Mouse (Mus musculus): ENCODE data around the gene Sh2d2a.
"Not testable (repeated sequence)": the region's sequence is repeated elsewhere in the genome, so short reads cannot be mapped to it uniquely, and the experiment has no call there.

The Sh2d2a gene

DNA sequence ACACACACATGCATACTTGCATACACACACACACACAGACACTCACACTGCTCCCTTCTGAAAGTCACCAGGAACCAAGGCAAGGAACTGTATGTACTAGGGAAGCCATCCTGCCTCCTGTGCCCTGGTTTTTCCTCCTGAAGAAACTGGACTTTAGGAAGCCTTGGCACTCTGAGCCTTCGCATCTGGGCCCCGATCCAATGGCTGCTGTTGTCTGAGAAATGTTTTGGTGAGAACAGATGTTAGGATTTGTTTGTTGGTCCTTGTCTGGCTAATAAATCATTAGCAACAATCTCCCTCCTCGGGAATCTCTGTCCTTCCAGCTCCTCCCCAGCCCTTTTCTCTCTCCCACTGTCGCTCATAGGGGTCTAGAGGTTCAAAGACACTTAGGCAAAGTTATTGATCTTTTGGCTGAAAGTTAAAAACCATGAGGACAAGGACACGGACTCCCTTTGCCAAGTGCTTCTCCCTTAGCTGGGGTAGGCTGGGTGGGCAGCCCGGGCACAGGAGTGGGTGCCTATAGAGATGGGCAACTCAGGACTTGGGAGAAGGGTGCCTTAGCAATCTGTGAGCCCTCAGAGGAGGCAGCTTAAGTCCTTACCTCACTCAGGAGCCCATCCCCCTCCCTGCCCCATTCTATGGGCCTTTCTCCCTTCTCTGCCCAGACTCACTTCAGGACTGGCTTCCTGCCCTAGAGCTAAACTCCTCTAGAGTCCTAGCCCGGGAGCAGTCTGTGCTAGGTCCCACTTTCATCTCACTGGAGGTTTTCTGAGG, 8.4 kb downstream of the Sh2d2a start:
- DNase-seq (ENCODE audit: low read depth, low spot score): no peak

DNA sequence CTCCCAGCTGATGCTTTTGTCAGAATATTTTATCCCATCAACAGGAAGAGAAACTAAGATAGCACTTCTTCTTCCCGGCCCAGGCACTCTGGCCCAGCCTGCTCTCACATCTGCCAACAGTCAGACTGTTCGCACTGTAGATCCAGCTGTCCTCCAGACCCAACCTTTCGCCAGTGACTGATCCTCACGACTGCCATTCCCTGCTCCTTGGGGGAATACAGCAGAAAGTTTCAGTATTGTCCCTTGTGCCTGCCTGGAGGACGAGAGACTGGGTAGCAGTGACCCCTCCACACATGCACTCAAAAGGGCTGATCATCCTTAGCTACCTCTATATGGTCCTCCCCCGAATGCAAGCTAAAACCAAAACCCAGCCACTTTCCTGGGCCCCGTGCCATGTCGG, 9.4 kb downstream of the Sh2d2a start:
- no peak for DNase-seq (ENCODE audit: low read depth, low spot score)

DNA sequence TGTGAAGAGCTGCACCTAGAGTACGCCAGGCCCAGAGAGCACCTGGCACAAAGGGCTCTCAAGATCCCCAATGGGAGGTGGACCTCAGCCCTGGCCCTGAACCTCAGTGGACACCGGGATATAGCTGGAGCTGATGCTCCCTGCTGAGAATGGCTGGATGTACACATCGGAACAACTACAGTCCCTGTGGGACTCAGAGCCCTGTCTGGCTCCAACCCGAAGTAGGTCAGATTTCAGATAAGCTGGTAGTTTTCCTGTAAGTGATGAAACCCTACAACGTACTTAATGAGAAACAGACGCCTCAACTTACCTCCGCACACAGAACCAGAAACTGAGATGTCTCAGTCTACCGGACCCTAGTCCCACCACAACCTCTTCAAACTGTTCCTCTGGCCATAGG, 11.1 kb downstream of the Sh2d2a start:
- DNase-seq (ENCODE audit: low read depth, low spot score): no peak

DNA sequence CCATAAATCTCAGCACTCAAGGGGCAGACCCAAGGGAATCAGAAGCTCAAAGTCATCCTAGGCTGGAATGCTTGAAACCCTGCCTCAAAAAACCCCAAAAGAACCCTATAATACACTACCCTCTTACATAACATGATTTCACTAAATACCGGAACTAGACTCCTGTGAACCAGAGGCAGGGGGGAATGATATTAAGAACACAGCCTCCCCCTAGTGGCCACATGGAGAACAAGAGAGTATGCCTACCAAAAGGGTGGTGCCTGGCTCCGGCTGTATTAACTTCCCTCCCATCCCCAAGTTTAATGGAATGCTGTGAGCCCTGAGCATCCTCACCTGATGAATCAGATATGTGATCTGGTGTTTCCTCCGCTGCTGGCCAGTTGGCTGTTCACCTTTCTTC, 13.3 kb downstream of the Sh2d2a start:
- peak; percentile 85 for DNase-seq (ENCODE audit: low read depth, low spot score)

DNA sequence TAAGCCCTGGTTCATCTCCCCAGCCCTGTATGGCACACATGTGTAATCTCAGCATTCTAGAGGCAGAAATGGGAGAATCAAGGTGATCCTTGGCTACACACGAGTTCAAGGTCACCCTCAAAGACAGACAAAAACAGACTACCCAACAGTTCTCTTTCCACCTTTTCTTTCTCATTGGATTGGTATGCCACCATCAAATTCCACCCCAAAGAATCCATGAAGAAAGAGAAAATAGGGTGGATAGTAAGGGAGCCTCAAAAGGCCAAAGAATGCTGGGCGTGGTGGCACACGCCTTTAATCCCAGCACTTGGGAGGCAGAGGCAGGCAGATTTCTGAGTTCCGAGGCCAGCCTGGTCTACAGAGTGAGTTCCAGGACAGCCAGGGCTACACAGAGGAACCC, 17.6 kb downstream of the Sh2d2a start:
- DNase-seq (ENCODE audit: low read depth, low spot score): peak; percentile 92

DNA sequence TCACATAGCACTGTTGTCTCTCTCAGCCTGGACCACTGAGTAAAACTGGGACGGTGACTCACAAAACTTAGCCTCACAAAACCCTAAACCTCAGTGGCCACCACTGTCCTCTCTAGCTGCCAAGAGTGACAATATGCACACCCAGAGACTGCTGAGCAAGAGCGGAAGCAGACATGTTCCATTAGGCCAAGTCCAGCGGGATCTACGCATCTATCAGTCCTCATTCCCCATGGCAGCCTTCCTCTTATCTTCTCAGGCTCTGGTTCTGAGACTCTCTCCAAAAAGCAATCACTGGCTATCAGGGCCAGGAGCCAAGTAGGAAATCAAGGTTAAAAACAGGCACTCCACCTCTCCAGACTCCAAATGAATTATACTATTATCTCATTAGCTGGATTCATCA, 31.2 kb downstream of the Sh2d2a start:
- DNase-seq (ENCODE audit: low read depth, low spot score): no peak

DNA sequence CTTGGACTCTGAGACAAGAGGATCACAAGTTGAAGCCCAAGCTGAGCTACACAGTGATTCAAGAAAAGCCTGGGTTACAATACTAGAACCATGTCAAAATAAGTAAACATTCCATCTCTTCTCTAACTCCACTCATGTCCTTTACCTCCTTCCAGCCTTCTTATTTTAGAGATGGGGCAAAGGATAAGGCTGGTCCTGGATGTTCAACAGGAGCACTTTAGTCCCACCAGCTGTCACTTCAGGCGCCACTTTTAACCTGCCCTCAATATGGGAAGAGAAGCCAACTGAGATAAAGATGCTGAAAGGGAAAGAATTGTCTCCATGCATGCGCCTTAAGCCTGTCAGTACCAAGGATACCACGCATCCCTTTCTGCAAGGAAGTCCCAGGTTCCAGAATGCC, 37.7 kb downstream of the Sh2d2a start:
- DNase-seq (ENCODE audit: low read depth, low spot score): no peak

DNA sequence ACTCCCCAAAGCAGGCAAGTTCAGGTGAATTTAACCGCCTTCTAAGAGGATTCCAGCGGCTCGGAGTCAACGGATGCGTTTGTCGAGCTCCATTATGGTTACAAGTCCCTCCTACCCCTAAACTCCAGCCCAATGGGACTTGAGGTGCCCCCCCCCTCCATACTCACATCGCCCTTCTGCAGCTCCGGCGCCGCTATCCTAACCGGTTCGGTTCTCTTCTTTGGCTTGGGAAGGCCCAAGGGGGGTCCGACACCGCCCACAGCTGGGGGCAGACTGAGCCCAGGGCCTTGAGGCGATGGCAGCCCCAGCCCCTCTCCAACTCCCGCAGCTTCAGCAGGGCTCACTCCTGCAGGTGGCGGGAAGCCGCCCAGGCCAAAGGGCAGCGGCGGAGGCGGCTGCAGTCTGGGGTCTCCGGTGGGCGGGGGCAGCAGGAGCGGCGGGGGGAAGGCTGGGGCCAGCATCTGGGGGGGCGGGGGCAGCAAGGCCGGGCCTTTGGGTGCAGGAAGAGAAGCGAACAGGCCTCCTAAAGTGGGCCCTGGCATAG, 38.2 kb downstream of the Sh2d2a start:
- peak; percentile 61 for DNase-seq (ENCODE audit: low read depth, low spot score)

DNA sequence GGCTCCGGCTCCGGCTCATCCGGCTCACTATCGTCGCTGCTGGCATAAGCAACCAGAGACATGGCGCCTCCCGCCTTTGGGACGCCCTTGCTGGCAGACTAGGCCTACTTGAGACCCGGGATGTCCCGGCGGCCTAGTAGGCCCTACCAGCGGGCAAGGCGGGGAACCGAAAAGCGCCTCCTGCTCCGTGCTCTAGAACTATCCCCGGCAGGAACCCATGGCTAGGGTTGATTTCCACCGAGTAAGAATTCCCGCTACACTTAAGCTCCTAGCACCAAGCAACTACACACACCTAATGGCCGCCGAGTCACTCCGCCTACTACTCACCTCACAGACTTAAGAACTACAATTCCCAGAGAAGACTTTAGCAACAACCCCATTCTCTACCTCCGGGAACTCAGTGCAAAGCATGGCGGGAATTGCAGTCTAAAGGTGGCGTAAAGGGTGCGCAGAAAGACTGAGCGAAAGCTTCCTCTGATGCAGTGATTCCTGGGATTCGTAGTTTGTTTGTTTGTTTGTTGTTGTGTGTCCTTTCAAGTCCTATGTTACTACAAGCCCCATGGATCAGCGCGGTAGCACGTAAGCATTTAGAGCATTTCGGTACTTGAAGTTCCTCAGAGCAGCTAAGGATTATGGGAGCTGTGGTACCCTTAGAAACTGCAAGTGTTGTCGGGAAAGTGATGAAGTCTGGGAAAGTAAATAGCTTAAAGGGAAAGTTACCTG, 38.9 kb downstream of the Sh2d2a start, which contains the start of gene Prcc:
Gene Prcc, minus strand, starts transcription at position 328 of the 723 bp plus-strand sequence.
- peak; percentile 99 for DNase-seq (ENCODE audit: low read depth, low spot score)

DNA sequence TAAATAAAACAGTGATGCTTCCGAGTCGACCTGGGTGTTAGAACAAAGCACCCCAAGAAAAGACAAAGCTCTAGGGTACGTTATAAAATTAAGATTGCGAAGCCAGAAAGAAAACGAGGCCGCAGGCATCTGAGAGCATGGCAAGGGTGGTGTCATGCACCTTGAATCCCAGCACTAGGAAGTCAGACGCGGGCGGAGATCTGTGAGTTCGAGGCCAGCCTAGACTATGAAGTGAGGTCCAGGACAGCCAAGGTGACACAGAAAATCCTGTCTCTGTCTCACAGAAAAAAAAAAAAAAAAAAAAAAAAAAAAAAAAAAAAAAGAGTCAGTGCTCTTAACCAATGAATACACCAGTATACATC, 39.4 kb downstream of the Sh2d2a start:
- no peak for DNase-seq (ENCODE audit: low read depth, low spot score)

DNA sequence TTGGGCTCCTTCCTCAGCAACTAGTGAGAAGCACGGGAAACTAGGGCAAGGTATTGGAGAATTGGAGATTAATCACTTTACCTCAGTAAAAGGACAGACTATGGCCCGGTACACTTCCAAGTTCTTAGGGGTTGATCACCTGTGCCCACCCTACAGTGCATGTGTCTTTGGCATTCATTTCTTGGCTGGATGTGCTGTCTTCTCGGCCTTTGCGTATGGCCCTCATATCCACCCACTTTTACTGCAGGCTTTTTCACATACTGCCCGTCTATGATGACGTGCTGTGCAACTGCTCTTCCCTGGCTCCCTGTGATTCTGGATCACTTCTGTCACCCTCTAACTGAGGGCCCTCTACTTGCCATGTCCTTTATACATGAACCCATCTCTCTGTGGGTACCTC, 39.9 kb downstream of the Sh2d2a start:
- no peak for DNase-seq (ENCODE audit: low read depth, low spot score)

DNA sequence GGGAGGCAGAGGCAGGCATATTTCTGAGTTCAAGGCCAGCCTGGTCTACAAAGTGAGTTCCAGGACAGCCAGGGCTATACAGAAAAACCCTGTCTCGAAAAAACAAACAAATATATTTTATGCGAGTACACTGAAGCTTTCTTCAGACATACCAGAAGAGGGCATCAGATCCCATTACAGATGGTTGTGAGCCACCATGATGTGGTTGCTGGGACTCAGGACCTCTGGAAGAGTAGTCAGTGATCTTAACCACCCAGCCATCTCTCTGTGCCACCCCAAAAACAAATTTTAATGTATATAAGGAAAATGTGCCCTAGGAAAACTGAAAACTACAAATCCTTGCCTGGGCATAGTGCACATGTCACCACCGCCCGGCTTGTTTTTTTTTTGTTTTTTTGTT, 40.8 kb downstream of the Sh2d2a start:
- peak; percentile 47 for DNase-seq (ENCODE audit: low read depth, low spot score)

DNA sequence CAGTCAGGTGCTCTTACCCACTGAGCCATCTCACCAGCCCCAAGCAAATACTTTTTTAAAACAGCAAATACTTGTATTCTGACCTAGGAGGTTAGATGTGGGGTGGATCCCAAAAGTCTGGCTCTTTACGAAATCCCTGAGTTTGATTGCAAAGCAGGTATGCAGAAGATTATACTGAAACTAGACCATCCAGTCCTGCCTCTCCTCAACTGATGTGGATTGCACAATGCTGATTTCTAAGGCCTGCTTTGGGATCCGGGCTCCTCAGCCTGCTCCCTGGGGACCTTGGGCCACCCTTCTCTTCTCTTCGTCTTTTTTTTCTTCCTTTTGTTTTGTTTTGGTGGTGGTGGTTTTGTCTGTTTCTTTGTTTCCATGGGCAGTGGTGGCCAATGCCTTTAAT, 44.9 kb downstream of the Sh2d2a start:
- no peak for DNase-seq (ENCODE audit: low read depth, low spot score)

DNA sequence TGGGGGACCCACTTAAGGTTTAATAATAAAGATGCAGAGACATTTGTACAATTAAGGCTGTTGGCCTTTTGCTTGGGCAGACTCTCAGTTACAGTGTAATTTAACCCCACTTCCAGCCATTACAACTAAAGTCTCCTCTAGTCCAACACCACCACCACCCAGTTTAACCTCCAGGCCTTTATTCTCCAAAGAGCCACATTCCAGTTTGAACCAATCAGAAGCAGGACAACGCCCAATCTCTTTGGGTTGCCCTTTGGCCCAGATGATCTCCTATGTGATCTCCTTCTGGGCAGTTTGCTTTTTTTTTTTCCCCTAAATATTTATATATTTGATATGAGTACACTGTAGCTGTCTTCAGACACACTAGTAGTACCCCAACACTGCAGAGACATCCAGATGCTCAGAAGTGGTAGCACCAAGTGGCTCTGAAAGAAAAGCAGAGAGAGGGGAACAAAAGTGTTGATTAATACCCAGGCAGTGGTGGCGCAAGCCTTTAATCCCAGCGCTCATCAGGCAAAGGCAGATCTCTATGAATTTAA, 46.9 kb downstream of the Sh2d2a start:
- peak; percentile 87 for DNase-seq (ENCODE audit: low read depth, low spot score)

DNA sequence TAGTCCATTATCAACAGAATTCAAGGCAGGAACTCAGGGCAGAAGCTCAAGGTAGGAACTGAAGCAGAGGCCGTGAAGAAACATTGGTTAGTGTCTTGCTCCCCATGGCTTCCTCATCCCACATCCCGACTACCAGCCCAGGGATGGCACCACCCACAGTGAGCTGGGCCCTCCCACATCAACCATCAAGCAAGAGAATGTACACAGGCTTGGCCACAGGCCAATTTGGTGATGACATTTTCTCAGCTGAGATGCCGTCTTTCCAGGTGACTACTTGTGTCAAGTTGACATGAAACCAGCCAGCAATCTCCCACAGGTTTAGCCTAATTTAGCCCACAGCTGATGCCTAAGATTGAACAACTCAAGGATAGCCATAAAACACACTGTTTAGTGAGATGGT, 52.7 kb downstream of the Sh2d2a start:
- no peak for DNase-seq (ENCODE audit: low read depth, low spot score)

DNA sequence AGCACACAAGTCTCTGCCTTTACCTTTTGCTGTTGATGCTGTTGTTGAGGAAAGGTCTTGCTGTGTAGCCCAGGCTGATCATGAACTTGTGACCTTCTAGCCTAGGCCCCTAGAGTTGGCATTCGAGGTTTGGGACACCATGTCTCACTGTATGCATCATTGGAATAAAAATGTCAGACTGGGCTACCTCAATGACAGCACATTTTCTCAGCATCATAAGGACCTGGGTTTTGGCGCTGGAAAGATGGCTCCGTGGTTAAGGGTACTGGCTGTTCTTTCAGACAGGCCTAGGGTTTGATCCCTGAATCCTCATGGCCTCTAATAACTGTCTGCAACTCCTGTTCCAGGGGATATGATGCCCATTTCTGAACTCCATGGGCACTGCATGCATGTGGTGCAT, 53.2 kb downstream of the Sh2d2a start:
- DNase-seq (ENCODE audit: low read depth, low spot score): no peak

DNA sequence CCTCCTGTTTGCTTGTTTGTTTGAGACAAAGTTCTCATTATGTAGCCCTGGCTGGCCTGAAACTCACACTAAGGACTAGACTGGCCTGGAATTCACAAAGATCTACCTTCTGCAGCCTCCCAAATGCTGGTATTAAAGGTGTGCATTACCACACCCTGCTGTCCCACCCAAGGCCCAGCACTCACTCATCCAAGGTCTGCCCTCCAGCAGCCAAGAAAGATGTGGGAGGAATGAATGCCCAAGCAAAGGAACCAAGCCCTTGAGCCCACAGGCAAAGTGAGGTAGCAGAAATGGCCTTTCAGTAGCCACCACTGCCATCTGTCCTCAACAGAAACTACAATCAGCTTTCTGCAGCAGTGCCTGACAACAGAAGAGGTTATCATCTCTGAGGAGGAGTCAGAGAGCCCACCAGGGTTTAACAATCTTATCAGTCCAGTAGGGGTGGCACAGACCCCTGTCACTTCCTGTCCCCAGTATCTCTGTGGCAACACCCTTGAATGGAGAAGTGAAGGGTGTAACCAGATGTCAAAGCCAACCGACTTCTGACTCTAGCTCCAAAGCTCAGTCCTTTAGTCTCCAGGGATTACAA, 54.6 kb downstream of the Sh2d2a start:
- no peak for DNase-seq (ENCODE audit: low read depth, low spot score)

DNA sequence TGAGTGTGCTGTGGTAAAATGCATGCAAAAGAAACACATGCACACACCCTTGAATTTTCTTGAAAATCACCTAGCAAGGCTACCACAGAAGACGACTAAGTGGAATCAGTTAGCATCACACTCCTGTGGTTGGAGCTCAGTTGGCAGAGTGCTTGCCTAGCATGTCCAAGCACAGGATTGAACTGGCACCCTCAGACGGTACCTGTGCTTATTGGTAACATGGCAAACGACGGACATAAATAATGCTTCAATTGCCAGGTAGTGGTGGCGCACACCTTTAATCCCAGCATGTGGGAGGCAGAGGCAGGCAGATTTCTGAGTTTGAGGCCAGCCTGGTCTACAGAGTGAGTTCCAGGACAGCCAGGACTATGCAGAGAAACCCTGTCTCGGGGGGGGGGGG, 55.4 kb downstream of the Sh2d2a start:
- not testable (repeated sequence) for DNase-seq (ENCODE audit: low read depth, low spot score)

DNA sequence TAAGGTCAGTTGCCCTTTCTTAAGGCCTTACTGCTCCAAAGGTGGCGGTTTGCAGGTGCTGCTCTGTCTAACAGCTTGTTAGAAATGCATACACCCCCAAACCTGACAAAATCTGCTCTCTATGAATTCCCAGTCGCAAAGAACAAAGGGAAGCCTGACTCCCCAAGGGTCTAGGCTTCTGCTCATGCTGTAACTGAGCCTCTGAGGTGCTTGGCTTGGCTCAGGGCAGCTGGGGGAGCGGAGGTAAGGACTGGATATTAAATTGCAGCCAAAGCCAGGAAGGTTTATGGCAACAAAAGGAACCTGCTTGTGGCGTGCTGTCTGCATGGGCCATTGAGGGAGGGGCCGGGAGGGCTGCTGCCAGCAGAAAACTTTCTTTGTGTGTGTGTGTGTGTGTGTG, 57.3 kb downstream of the Sh2d2a start:
- no peak for DNase-seq (ENCODE audit: low read depth, low spot score)
